Mouse (Mus musculus) c-Kit-positive CD71-negative TER-119-negative erythroid progenitor cells, embryonic 14.5 days (primary cell): ENCODE measurements around the gene Aldob.
"Not testable (repeated sequence)": the region's sequence is repeated elsewhere in the genome, so short reads cannot be mapped to it uniquely, and the experiment has no call there.

Experiments used
- DNase-seq: peaks from one replicate; pipeline ENCODE4 v3.0.0-alpha.2; 2013; ENCODE audit warnings: low read depth

Gene Aldob

DNA sequence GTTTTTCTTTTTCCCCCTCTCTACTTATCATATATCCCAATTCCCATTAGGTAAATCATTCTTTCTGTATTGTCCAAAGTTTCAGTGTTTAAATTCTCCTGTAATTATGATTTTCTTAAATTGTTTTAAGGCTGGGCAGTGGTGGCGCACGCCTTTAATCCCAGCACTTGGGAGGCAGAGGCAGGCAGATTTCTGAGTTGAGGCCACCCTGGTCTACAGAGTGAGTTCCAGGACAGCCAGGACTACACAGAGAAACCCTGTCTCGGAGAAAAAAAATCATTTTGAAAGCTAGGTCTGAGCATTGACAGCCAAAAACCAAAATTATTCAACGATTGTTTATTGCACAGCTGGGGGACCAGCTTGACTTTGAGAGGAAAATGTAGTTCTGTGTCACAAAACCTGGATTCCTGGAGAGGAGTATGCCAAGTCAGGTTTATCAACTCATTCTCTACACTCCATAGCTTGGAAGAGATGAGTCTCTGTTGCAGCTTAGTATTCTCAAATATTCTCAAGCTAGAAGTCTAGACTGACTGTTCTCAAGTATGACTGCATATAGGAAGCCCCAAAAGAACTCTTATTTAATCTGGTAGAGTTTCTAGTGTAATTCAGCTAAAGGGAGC, 13.6 kb downstream of the Aldob start:
- no peak for DNase-seq

DNA sequence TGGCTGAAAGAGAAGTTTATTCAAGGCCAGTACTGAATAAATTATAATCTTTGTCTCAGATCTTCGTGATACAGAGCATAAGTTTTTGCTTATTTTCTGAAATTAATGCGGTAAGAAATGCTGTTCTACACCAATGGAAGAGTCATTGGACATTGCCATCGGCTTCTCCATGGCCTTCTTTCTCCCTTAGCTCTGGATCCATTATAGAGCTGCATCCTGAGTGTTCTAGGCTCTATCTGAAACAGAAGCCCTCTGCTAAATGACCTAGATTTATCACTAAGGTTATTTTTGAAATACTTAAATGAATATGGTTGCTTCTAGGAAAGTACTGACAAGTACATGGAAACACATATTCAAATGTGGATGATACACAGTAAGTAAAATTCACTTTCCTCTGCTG, 14.3 kb downstream of the Aldob start:
- no peak for DNase-seq

DNA sequence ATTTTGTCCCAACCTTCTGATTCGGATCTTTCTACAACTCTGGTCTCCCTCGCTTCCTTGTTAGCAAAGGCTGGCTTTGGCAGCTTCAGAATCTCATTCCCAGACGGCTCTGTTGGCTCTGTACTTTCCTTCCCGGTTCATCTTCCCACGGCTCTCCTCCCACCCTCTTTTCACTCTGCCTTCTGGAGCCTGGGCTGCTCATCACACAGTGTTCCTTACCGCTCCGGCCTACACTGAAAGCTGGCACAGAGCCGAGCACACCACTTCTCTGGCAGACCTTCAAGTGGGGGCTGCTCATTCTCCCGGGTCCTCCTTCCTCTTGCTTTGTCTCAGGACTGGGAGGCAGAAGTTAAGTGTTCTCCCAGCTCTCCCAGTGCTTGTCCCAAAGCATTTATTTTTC, 26.8 kb downstream of the Aldob start:
- no peak for DNase-seq

DNA sequence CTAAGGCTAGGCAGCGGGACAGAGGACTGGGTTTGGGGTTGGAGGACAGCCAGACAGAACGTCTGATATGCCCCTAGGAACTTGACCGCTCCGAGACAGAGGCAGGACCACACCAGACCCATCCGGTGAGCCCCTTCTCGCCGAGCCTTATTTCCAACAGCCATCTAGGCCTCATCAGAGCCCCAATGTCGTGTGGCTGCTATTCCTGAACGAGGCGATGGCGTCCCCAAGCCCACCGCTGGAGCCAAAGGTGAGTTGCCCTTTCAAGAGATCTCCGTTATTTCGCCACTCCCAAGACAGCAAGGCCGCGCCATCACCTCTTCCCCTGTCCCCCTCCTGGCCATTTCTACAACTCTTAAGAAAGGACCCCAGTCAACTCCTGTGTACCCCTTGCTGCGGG, 28.0 kb downstream of the Aldob start:
- peak; percentile 14 for DNase-seq

DNA sequence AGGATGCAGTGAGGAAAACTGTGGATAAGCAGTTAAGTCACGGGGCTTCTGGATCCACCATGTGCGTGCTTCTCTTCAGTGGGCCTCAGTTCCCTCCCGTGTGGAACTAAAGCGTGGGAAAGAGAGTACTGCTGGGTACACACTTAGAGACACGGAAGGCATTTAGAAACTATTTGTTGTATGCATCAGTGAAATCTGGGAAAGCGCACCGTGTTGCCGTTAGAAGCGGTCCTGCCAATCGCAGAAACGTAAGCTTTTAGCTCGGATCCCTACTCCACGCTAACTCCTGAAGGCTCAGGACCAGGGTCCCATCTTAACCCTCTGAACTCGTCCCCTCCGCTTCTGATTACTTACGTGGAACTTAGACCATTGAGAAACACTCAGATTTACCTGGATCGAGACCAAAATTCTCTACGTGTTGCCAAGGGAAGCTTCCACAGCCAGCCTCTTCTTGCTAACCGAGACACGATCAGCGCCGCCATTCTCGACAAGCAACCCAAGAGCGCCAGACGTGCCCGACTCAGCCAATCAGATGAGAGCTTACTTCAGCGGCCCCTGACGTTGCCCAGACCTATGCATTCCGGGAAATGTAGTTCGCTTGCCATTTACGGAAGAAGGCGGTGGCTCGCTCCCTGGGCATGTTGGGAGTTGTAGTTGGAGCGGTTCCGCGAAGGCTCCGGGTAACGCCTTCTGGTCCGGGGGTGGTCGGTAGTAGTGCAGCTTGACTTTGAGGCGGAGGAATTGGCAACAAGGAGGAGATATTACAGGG, 28.6 kb downstream of the Aldob start, which contains the start of the genes Mrpl50 and Zfp189:
Gene Mrpl50 (minus strand): TSS at position 522 of the 769 bp plus-strand sequence.
Gene Zfp189 (plus strand): TSS at position 605 of the 769 bp plus-strand sequence.
- DNase-seq, result peak; percentile 90

DNA sequence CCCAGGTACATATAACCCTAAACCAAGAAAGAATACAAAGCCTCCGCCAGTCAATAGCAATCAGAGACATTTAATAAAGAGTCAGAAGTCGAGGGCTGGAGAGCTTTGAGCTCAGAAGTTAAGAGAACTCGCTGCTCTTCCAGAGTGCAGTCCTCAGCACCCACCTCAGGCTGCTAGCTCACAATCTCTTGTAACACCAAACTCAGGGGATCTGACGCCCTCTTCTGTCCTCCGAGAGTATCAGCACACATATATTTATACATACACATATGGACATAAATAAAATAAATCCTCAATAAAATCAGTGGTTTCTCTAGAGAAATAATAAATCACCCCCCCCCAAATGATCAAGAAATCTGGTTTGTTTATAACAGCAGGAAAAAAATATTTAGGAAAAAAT, 29.9 kb downstream of the Aldob start:
- peak; percentile 48 for DNase-seq

DNA sequence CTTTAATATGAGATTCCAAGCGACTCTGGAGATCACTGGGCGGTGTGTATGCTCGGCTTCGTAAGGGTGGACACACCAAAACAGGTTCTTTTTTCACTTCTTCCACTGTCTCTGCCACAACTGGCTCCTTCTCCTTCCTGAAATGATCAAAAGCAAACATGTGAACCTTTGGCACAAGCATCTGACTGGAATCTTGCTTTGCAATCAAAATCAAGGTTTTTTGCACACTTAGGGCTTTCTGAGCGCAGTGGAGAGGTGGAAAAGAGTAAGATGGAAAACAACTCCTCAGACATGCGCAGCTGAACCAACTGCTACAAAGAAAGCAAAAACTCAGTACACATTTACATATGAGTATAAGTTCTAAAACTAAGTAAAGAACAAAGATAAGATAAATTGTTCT, 34.9 kb downstream of the Aldob start:
- DNase-seq, result no peak

DNA sequence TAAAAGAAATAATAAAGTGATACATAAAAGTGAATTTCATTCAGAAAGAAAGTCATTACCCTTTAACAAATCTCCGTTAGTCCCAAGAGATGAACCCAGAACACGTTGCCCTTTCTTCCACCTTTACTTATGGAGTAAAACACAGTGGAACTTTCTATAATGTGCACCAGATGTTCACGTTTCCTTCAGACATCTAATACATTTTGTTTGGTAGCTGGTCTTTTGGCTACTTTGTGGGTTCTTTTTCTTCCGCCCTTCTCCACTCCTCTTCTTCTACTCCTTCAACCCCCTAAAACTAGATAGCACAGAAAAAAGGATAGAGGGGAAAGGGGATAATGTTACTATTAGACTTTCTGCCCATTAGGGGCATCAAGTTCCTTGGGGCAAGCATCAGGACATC, 36.7 kb downstream of the Aldob start:
- no peak for DNase-seq

DNA sequence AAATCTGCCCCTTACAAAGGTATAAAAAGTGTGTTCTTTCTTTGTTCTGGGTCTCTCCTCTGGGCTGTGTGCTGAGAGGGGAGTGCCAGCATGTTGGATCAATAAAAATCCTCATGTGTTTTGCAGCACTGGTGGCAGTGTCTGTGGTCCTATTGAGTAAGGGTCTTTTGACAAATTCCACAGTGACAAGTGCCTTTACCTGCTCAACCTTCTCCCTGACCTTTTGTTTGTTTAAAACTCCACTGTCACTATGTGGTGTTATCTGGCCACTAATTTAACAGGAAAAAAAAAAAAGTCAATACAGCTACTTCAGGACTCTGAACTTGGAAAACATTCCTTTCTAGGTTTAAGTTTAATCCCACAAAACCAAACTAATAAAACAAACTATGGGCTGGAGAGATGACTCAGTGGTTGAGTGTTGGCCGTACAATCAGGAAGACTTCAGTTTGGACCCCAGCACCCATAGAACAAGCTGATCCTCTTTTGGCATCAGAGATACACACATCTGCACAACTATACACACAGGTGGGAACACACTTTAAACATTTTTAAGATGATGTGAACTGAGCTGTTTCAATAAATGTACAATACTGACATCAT, 39.0 kb downstream of the Aldob start:
- not testable (repeated sequence) for DNase-seq

DNA sequence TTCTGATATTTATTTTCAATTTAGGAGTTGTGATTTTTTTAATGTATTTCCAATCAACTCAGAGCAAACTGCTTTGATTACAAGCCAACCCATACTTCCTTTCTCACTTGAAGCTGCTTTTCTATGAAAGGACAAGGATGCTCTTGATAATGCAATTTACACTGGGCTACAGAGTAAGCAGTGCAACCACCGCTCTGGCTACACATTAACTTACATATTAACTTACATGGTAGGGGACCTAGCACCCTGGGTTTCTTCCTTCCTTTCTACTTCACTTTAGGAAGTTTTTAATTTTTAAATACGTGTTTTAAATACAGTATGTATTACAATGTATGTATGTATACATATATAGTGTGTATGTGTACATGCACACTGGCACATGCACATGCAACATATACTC, 40.2 kb downstream of the Aldob start:
- DNase-seq, result no peak

DNA sequence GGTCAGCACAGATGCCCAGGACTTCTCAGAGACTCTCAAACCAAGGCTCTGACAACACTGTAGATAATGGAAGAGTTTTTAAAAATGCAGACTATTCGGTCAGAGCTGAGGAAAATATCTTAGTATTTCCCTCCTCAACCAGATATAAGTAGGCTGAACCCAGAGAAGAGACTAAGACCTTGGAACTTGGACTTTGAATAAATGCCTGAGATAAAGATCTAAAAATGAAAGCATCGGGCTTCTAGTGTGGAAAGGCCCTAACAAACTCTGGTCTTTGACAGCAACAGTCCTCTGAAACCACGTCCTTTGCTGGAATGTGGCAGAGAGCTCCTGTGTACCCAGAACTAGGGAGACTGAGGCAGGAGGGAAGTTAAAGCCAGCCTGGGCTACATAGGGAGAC, 43.0 kb downstream of the Aldob start, which contains the start of gene Baat:
Gene Baat (minus strand): TSS at position 172 of the 400 bp plus-strand sequence.
- DNase-seq, result no peak

DNA sequence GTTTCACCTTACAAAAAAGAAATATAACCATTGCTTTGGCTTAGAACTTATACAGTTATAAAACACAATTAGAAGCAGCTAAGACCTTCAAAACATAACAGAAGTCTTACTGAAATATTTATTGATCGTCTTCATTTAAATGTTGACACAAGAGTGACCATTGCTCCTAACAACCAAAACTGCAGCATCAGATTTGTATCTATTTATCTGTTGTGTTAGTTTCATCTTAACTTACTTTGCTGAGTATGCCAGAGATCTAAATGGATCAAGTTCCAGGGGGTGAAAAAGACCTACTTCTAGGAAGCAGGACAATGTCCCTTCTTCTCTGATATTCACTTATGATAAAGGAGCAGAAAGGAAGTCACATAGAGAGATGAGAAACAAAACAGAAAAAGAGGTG, 45.8 kb downstream of the Aldob start:
- no peak for DNase-seq
